Mouse (Mus musculus): Measurements from ENCODE around the gene Paics.
"Not testable (repeated sequence)": the region's sequence is repeated elsewhere in the genome, so short reads cannot be mapped to it uniquely, and the experiment has no call there.

The Paics gene

DNA sequence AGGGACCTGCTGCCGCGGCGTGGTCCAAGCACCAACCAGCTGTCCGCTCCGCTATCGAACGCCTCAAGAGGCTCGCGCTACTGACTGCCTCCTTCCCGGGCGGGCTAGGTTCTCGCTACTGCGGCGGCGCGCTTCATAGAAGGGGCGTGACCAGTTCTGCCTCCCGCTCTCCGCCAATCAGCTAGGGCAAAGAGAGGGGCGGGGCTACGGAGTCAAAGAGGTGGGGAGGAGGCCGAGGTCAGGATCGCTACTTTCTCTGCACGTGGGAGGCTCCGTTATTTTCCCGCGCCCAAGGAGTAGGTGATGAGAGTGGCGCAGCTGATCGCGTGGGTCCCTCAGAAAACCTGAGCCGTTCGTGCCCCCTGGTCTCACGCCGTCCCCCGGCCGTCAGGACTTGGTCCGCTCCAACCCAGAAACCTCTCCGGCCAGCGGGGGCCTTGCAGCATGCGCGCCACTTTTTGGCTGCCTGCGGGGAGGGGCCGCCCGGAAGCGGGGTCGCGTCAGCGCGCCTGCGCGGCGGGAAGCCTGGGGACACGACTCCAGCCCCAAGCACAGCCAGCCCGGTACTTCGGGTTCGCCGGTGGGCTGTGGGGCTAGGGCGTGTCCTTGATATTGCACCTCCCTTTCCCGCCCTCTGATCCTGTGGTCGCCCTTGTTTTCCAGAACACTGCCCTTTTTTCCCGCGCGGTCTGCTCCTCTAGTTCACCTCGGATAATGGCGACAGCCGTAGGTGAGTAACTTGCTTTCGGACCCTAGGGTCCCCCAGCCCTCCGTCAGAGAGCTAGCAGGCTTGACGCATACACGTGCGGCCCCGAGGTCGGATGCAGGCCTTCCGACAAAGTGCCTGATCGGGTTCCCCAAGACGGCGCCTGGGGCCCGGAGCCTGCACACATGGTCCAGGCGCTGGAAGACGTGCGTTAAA lies at the start of gene Paics, which contains the start of gene Ppat:
Paics (plus strand) TSS at position 202 of the 922 bp plus-strand sequence.
Ppat (minus strand) TSS at position 473 of the 922 bp plus-strand sequence.
- peak; percentile 97 for DNase-seq (ENCODE audit: low read depth, low spot score)

DNA sequence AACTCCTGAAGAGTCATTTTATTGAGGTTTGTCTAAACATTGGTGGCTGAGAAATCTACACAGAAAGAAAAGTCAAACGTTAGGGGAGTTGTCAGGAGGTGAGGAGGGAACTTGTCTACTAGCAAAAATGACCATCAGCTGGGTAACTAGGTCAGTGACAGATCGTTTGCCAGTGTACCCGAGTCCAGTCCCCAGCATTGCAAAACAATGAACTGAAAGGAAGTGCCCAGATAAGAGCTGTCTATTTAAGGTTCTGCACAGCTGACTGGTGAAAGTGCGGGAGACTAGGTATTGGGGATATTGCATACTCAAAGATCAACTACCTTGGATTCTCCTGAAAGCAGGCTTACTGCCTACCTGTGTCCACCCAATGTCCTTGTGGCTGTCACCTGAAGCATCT lies 49.0 kb upstream of the Paics start:
- no peak for DNase-seq (ENCODE audit: low read depth, low spot score)

DNA sequence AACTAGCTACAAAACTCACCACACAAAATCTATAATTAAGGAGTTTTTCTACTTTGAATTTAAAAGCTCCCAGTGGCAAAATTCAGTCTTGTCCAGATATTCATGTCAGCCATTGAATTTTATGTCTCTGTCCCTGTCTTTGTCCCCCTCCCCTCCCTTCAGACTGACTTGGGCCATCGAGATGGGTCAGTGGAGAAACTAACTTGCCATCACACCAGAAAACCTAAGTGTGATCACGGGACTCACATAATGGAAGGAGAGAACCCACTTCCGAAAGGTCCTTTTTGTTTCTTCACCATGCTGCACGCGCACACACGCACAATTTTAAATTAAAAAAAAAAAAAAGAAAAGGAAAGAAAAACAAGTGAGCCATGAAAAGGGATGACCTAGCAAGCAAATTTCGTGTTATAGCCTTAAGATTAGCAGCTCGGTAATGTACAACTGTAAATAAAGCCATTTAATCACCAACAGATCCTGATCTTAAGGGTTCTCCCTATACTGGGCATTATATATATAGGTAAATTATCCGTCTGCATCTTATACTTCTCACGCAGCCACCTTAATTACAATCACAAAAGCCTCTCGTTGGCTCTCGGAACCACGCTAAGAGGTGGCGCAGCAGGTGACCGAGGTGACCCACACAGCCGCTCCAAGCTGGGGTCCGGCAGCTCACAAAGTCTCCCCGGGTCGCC lies 46.2 kb upstream of the Paics start:
- no peak for DNase-seq (ENCODE audit: low read depth, low spot score)

DNA sequence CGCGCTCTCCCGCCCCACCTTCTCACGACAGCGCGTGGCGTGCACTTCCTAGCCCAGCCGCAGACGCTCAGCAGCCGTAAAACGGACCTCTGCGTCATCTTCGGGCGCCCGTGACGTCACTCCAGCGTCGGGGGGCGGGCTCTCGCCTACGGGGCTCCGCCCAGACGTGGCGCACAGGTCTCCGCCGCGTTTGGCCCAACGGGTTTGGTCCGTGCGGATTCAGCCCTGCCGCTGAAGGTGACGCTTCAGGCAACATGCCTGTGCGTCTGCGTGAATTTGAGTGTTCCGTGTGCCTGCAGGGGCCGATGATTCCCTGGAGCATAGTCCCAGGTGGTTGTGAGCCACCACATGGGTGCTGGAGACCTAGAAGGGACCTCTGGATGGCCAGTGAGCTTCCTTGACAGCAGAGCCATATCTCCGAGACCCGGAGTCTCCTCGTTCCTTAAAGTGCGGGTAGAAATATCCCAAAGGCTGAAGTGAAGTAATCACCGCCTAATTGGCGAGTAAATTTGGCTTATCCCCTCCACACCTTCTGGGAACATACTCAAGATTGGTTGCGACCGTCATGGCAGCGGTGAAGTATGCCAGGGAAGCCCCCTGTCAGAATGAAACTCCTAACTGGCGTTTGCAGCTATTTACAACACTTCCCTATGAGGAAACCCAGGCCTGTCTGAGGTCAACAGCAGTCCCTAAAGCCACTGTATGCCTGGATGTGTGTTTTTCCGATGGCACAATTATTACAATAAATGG lies 45.5 kb upstream of the Paics start, which contains the start of gene Aasdh:
Aasdh (minus strand) TSS at position 110 of the 750 bp plus-strand sequence.
- DNase-seq (ENCODE audit: low read depth, low spot score) = peak; percentile 94

DNA sequence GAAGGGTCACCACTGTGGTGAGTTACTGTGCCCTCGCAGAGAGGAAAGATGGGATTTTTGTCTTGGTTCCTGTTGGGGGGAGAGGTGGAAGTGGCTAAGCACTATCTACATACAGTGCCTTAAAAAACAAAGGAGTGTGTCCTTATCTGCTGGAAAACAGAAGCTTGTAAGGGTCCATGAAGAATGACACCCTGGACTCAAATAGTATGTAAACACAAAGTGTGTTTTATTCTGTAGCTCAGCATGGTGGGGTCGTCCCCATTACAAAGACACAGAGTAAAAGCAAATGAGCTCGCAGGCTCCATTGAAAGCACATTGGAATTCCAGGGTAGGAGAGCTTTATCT lies 45.0 kb upstream of the Paics start:
- DNase-seq (ENCODE audit: low read depth, low spot score) = peak; percentile 6

DNA sequence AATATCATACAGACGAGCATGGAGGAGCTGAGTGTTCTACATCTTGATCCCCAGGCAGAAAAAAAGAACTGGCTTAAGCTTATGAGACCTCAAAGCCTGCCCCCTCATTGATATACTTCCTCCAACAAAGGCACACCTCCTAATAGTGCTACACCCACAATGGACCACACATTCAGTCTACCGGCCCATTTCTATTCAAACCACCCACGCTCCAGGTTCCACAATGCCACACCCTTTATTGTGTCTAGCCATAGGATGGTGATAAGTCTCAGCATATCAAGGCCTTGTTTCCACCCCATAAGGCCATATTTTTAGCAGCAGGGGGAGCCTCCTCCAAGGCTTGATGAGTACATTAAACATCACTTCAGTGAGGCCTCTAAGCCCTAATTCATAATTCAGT lies 40.3 kb upstream of the Paics start:
- DNase-seq (ENCODE audit: low read depth, low spot score) = no peak

DNA sequence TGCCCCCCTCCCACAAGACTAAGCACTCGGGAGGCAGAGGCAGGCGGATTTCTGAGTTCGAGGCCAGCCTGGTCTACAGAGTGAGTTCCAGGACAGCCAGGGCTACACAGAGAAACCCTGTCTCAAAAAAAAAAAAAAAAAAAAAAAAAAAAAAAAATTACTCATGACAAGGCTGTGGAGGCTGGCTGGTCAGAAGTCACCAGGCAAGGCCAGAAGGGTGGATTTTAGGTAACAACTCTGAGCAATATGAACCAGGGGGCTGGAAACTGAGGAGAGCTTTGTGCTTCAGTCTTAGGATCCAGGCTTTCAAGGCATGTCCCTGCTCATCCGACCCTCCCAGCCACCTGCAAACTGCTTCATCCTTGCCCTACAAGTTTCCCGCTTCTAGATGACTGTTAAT lies 38.6 kb upstream of the Paics start:
- DNase-seq (ENCODE audit: low read depth, low spot score) = not testable (repeated sequence)

DNA sequence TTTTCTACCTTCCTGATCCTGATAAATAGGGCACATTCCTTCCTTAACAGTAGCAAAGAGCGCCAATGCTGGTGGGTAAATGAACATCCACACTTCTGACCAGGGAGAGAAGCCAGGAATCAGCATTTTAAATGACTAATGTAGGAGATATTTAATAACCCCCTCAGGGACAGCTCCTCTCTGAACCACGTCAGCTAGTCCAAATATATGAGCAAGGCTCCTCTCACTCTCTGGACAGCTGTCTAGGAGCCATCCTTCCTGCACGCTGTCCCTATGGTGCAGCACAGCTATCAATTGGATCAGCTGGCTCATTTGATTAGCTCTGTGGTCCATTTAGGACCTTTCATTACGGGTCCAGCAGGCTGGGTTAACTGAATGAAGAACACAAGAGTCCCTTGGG lies 28.3 kb upstream of the Paics start:
- no peak for DNase-seq (ENCODE audit: low read depth, low spot score)

DNA sequence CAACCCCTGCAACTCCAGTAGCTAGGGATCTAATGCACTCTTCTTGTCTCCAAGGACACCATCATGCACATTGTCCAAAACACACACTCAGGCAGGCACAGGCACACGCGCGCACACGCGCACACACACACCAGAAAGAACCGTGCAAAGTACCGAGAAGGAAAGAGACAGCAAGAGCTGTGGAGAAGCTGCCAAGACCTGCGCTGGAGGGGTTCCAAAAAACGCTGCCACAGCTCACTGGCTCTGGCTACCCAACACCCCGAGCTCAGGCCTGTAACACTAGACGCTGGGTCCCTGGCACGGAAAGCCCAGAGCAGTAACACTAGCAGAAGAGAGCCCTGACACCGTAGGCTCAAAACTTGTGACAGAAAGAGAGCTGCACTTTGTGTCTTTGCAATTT lies 27.7 kb upstream of the Paics start:
- no peak for DNase-seq (ENCODE audit: low read depth, low spot score)

DNA sequence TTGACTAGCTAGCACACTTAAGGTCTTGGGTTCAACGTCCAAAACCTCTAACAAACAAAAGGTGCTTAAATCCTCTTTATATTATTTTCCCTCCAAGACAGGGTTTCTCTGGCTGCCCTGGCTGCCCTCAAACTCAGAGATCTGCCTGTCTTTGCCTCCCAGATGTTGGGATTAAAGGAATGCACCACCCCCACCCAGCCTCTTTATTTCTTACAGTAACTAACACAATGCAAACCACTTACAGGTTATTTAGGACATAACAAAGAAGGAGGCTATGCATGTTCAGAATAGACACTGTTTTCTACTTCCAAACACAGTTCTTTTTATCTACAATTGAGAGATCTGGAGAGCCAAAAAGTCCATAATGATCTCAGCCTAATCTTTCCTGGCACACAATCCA lies 26.8 kb upstream of the Paics start:
- DNase-seq (ENCODE audit: low read depth, low spot score) = no peak

DNA sequence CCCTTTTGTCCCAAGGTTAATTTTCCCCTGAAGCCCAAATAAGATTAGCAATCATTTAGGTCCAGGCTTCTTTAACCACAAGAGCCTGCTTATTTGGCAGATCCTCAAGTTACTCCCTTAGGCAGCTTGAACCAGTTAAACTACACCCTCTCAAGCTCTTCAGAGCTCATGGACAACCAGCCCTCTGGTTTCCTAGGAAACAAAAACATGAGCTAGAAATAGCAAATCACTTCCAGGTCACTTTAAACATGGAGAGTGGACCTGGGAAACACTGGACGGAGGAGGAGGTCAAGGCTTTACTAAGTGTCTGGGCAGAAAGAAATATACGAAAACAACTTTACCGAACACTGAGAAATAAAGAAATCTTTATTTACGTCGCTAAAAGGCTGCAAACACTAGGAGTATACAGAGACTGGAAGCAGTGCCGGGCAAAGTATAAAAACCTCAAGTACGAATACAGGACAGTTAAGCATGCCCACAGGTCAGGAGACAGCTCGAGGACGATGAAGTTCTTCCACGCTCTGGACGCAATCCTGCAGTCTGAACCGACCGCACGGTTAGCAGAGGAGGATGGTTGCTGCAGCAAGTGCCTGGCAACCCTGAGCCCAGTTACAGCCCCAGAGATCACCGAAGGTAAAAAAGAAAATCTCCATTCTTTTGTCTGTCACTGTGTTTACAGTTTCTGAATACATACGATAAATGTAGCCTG lies 22.8 kb upstream of the Paics start:
- DNase-seq (ENCODE audit: low read depth, low spot score) = no peak

DNA sequence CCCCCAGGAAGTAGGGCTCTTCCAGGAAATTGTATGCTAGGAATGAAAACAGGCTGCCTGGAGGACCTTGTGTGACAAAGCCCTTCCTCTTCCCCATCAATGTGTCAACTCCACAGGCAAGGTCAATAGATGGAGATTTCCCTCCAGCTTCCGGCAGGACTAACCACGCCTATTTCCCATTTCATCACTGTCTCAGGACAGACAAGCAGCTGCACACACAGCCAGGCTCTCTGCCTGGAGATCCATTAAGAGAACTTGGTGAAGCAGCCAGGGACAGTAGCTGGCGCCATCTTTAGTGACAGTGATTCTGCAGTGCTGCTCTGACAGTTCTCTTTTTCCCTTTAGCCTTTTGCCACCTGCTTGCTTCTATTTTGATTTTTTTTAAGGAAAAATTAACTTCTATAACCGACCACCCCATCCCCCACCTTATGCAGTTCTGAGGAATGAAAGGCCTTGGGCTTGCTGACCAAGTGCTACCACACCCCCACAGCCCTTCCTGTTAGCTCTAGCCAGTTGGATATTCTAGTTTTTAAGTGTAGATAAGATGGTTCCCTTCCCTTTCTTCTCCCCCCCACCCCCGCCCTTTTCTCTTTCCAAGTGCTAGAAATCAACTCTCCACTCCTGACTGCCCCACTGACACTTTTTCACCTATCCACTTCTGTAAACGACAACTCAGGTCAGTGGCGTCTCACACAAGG lies 21.8 kb upstream of the Paics start:
- DNase-seq (ENCODE audit: low read depth, low spot score) = no peak

DNA sequence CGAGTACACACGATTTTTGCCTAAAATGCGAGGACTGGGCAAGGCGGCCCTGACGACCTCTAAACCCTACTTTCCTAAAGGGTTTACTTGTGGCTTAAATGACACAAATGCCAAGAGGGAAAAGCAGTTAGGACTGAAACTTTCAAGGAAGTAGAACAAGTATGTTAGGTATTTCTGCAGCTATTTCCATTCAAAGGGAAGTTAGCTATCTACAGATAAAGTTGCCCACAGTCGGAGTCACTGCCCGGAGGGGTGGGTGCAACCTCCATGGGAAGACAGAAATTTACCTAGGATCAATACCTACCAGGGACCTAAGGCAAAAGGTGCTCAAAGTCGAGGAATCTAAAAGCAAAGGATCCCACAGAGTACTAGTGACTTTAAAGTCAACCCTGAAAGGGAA lies 11.4 kb upstream of the Paics start:
- no peak for DNase-seq (ENCODE audit: low read depth, low spot score)

DNA sequence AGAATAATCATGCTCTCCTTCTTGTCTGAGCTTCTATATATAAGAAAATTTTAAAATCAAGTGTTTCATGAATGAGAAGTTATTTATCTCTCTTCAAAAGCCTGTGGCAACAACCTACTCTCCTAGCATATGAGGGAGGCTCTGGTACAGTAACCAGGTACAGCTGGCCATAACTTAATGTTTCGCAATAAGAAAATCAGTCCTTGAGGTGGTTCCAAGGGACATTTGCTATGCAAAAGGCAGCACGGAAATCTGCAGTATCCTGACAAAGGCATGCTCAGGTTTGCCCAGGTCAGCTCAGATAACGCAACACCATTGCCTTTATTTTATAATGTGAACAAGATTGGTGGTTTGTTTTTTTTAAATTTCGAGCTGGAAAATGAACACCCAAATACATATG lies 9.1 kb upstream of the Paics start:
- no peak for DNase-seq (ENCODE audit: low read depth, low spot score)

DNA sequence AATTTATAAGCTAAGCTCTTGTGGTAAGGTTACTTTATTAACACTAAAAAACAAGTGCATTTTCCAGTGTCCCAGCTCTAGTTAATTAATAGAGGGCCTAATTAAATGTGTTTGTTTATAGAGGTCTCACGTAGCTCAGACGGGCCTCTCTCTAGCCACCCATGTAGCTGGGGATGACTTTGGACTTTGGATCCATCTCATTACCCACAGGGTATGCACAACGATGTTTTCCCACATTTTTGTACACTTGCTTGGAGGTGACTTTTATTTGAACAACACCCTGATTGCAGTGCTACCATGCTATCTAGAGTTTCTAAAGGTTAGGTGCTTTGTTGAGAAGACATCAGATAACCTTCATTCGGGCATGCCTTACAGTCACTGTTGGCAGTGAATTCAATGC lies 8.6 kb upstream of the Paics start:
- DNase-seq (ENCODE audit: low read depth, low spot score) = no peak

DNA sequence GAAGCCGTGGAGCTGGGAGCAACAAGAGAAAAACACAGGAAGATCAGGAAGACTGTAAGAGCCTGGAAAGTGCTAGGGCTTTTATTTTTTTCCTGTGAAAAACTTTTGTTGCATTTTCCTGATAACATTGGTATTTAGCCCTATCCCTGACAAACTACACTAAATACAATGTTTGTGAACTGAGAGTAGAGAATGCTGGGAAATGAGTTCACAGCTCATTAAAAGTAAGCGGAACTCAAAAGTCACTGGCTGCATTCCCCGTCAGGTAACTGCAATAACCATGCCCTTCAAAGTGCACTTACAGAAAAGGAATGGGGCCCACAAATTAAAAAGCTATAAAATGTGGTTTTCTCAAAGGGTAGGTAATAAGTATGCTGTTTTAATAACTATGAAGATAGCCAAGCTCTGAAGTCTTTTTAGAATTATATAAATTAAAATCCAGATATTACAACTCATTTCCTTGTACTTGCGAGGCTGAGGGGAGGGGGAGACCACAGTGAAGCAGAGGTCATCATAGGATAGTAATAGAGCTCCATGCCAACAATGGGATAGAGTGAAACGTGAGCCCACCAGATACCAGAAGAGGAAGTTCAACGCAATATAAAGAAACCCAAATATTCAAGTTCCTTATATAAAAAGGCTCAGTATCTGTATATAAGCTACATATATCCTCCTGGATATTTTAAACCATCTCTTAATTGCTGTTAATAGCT lies 6.0 kb upstream of the Paics start:
- DNase-seq (ENCODE audit: low read depth, low spot score) = no peak

DNA sequence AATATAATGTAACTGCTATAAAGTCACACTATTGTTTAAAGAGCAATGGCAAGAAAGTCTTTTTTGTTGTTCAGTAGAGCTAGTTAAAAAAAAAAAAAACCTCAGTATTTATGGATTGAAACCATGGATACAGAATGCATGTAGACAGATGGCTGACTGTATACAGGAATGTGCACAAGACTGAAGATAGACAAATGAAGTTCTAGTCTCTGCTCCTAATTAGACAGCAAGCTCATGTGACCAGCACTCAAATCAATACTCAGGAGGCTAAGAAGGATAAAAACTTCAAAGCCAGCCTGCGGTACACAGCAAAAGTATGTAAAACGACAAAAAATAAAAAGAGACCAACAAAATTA lies 5.5 kb upstream of the Paics start:
- no peak for DNase-seq (ENCODE audit: low read depth, low spot score)

DNA sequence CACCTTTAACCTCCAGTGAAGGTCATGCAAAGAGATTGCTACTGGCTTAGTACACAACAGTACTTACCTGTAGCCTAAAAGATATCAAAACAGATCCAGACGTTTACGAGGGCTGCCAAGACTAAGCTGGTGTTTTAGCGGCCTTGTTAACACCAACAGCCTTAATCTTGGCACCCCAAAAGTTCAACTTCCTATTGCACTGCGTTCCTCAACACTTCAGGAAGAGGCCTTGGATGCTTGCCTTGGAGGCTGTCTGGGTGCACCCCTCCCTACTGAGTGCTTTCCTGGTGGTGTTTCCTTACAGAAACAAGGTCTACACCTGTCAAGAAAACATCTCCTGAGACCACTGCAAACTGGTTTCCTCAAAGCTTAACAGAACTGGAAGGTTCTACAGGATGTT lies 4.0 kb upstream of the Paics start:
- no peak for DNase-seq (ENCODE audit: low read depth, low spot score)

DNA sequence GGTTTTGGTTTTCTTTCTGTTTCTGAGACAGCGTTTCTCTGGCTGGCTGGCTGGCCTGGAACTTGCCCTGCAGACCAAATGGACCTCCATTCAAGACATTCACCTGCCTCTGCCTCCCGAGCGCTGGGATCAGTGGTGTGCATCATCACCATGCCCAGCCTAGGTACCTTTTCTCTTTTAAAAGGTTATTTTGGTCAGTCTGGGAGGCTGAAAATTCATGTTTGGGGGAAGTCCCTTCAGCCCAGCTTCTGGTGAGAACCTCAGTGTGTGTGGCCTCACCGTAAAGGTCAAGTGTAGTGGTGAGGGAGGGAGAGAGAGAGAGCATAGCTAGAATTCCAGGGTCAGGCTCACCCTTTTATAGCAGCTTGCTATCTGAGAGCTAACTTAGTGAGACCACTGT lies 3.3 kb upstream of the Paics start:
- DNase-seq (ENCODE audit: low read depth, low spot score) = no peak

DNA sequence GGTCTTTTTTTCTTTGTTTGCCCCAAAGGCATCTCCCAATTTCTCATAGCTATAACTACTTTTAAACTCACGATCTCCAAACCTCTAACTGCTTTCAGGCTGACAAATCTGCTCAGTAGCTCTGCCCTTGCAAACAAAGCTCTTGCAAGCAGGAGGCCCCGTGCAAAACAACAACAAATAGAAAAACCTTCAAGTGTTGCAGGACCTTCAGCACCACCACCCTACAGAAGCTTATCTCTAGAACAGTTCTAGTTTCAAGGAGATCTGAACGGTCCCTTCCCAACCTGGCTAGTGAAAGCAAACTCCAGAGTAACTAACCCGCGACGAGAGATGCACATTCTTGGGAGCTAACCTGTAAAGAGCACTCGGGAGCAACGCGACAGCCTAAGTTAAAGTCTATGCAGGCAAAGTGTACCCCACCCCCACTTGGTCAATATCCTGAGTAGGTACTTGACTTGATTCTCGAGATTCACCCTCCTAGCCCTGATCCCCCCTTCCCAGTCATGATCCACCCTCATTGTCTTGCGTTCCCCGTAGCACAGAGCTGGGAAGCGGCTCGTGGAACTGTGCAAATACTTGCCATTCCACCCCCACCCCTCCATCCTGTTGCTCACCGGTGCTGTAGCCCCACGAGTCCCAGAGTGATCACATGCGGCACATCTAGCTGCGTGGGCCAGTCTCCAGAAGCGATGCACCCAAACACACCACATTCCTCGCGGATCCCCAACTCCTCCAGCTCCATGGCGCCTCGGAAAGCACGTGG lies 583 bp upstream of the Paics start:
- DNase-seq (ENCODE audit: low read depth, low spot score) = no peak
